Mouse (Mus musculus) spleen, adult 2 months (tissue): ENCODE results near the gene Klrc1. TPM values are rescaled to one million over a fixed set of nuclear protein-coding genes. Genes with fewer than 3 reads are reported as not detected.
"Not testable (repeated sequence)": the region's sequence is repeated elsewhere in the genome, so short reads cannot be mapped to it uniquely, and the experiment has no call there.

Experiments
- DNase-seq, 2 experiments: peaks; one replicate each; pipeline versions ENCODE4 v3.0.0 to v3.0.0-alpha.2; 2012 to 2021; ENCODE audit warnings: low spot score in 2 of 2, low read depth in 1 of 2
- H3K27ac ChIP-seq: fragments of 200-500 bp; 2 replicates; pipeline ENCODE4 v1.5.1; 2012; ENCODE audit warnings: low read length, inconsistent platforms; ENCODE audit not compliant: insufficient read depth
- H3K27me3 ChIP-seq: fragments of 200-500 bp; 2 replicates; pipeline ENCODE4 v1.6.1; 2012; ENCODE audit warnings: mild to moderate bottlenecking, moderate library complexity, low read length, inconsistent platforms; ENCODE audit not compliant: control insufficient read depth, insufficient read depth
- H3K36me3 ChIP-seq: fragments of 200-500 bp; 2 replicates; pipeline ENCODE4 v1.6.1; 2012; ENCODE audit warnings: mild to moderate bottlenecking, low read length, inconsistent platforms; ENCODE audit not compliant: control insufficient read depth, insufficient read depth
- H3K4me1 ChIP-seq: fragments of 200-500 bp; 2 replicates; pipeline ENCODE4 v1.6.1; 2011; ENCODE audit warnings: inconsistent platforms; ENCODE audit not compliant: control insufficient read depth, insufficient read depth, insufficient read length
- H3K4me3 ChIP-seq: fragments of 200-500 bp; 2 replicates; pipeline ENCODE4 v1.5.1; 2011; ENCODE audit warnings: mild to moderate bottlenecking, inconsistent platforms; ENCODE audit not compliant: insufficient read depth, insufficient read length; ENCODE audit errors: extremely low read depth
- CTCF ChIP-seq: fragments of 200-500 bp; IDR thresholded peaks from 2 replicates; pipeline ENCODE4 v1.5.1; 2011; ENCODE audit warnings: mild to moderate bottlenecking, inconsistent platforms; ENCODE audit not compliant: insufficient read depth, insufficient read length, insufficient replicate concordance; ENCODE audit errors: extremely low read depth
- POLR2A ChIP-seq: fragments of 200-500 bp; IDR thresholded peaks from 2 replicates; pipeline ENCODE4 v1.6.1; 2011; ENCODE audit warnings: low read depth, low read length, inconsistent platforms
- WGBS: fragments of 180-500 bp; shearing (Covaris S2); methylation state at CpG from one replicate; pipeline ENCODE4 v1.1.7; 2018; 5-methylcytosine and 5-hydroxymethylcytosine counted together
- polyA plus RNA-seq: library from polyadenylated mRNA; depleted of rRNA; stranded (reverse); fragments of >200 nt; gene quantifications from 2 replicates; pipeline ENCODE4 v1.2.3, GENCODE M21; 2012; rRNA removed

The Klrc1 gene
- polyA plus RNA-seq, 1 experiment: 2.9 TPM

DNA sequence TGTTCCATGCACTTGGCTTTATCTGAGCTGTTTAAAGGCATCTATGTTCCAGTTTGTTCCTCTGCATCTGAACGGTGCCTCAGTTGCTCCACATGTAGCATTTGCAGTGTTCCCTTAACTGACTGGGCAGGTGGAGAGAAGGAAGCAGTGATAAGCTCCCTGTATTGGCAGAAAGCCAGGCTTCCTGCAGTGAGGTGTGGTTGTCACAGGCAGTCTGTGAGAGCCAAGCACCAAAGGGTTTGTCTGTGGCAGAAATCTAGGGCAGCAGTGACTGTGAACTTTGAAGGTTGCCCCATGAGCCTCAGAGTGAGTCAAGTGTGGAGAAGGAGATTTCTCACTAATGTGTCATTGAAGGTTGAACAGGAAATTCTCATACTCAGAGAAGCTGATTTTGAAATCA, 1.6 kb upstream of the Klrc1 start:
- H3K27ac ChIP-seq: no peak overlapping the region
- peak; percentile 7 to 27 for DNase-seq
- no peak for TF ChIP-seq CTCF
- no peak for TF ChIP-seq POLR2A
- H3K27me3 ChIP-seq: no peaks in the 10 kb centered on the region
- no peaks in the 10 kb centered on the region for H3K36me3 ChIP-seq
- H3K4me1 ChIP-seq: no peaks in the 10 kb centered on the region
- WGBS: 8% methylated on average over 1 of the region's 1 CpGs
- no peak overlapping the region for H3K4me3 ChIP-seq

DNA sequence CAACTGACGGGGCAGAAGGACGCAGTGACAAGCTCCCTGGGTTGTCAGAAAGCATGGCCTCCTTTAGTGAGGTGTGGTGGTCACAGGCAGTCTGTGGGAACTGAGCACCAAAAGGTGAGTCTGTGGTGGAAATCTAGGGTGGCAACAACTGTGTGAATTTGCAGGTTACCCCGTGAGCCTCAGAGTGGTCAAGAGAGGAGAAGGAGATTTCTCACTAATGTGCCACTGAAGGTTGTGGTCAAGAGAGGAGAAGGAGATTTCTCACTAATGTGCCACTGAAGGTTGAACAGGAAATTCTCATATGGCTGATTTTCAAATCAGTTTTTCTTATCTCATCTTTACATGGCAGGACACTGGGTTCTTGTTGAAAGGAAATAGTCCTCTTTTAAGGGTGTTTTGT, 17.5 kb downstream of the Klrc1 start:
- WGBS: 0% methylated on average over 1 of the region's 3 CpGs
- H3K36me3 ChIP-seq, H3K4me1 ChIP-seq, DNase-seq, H3K27ac ChIP-seq, H3K27me3 ChIP-seq, H3K4me3 ChIP-seq: not testable (repeated sequence)

DNA sequence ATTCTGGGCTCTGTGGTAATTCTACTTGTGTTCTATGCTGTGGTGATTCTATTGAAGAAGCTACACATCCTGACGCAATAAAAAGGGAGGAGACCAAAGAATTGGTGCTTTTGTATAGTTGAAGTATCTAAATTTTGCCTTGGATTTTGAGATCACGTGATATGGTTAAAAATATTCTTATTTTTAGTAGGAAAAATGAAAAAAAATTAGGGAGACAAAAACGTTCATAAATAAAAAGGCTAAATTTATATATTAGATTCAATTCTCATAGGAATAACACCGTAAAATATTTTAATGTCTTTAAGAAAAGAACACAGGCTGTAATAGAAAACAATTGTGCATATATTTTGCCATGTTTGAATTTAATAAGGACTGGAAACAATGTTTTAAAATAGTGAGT, 18.2 kb downstream of the Klrc1 start, which contains the start of gene Klrc2:
Gene Klrc2 (minus strand): TSS at position 101 of the 400 bp plus-strand sequence.
- not testable (repeated sequence) for H3K4me3 ChIP-seq, H3K27me3 ChIP-seq, H3K36me3 ChIP-seq, H3K27ac ChIP-seq, DNase-seq, H3K4me1 ChIP-seq
- WGBS: 88% methylated on average over 4 of the region's 4 CpGs

DNA sequence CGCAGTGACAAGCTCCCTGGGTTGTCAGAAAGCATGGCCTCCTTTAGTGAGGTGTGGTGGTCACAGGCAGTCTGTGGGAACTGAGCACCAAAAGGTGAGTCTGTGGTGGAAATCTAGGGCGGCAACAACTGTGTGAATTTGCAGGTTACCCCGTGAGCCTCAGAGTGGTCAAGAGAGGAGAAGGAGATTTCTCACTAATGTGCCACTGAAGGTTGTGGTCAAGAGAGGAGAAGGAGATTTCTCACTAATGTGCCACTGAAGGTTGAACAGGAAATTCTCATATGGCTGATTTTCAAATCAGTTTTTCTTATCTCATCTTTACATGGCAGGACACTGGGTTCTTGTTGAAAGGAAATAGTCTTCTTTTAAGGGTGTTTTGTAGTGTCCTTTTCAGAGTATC, 34.7 kb downstream of the Klrc1 start:
- H3K36me3 ChIP-seq, H3K27ac ChIP-seq, H3K27me3 ChIP-seq, H3K4me1 ChIP-seq, DNase-seq, H3K4me3 ChIP-seq: not testable (repeated sequence)
- 50% methylated on average over 1 of the region's 3 CpGs for WGBS

DNA sequence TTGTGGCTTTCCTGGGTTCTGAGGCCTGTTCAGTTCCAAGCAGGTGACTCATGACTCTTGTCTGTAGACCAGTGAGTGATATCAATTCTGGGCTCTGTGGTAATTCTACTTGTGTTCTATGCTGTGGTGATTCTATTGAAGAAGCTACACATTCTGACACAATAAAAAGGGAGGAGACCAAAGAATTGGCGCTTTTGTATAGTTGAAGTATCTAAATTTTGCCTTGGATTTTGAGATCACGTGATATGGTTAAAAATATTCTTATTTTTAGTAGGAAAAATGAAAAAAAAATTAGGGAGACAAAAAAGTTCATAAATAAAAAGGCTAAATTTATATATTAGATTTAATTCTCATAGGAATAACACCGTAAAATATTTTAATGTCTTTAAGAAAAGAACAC, 35.5 kb downstream of the Klrc1 start, which contains the start of gene Klrc3:
Gene Klrc3 (minus strand): TSS at position 101 of the 400 bp plus-strand sequence.
- H3K36me3 ChIP-seq, H3K27ac ChIP-seq, DNase-seq, H3K4me1 ChIP-seq, H3K27me3 ChIP-seq, H3K4me3 ChIP-seq: not testable (repeated sequence)
- 86% methylated on average over 3 of the region's 3 CpGs for WGBS

GRCm38 (mm10) chr6:129631046-129631445, 47.7 kb downstream of the Klrc1 start:
- not testable (repeated sequence) for H3K4me3 ChIP-seq
- WGBS: 35% methylated on average over 2 of the region's 2 CpGs

DNA sequence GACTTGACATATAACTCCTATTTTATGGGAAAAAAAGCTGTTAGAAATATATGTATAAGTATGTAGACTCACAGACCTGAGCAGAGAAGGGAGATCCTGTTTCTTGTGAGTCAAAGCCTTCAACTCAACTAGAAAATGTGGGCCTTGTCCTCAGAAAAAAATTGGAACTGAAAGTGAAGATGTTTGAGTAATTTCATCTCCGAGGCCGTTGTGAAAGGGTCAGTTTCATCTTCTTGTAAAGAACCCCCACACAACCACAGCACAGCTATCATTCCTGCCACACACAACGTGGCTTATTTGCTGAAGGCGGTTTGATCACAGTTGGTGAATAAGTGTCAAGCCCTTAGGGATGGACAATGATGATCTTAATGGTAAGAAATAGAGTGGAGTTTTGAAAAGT, 55.0 kb downstream of the Klrc1 start, which contains the start of gene Klrk1:
Gene Klrk1 (minus strand): TSS at position 130 of the 400 bp plus-strand sequence.
- Histone ChIP-seq H3K4me1 (no peaks in the 10 kb centered on the region), H3K36me3 (no peaks in the 10 kb centered on the region), H3K27ac (no peak within 1 kb of the TSS), H3K4me3 (no peak within 1 kb of the TSS), H3K27me3 (no peaks in the 10 kb centered on the region)
- DNase-seq: no peak
- TF ChIP-seq CTCF: no peak
- no peak for TF ChIP-seq POLR2A
- WGBS: 67% methylated on average over 4 of the region's 4 CpGs

More at GRCm38 (mm10) chr6:129631046-129631445, 47.7 kb downstream of the Klrc1 start:
- not testable (repeated sequence) for H3K4me1 ChIP-seq, H3K27me3 ChIP-seq, DNase-seq, H3K36me3 ChIP-seq, H3K27ac ChIP-seq

Other genes with a start within 250 kb of the Klrc1 start
- gene Clec1a, start 227.0 kb downstream of the Klrc1 start, polyA plus RNA-seq: 0.47 and 0.51 TPM in 2 replicates
- 0.06 and 0.08 TPM in 2 replicates for gene Olr1, start 171.8 kb downstream of the Klrc1 start, polyA plus RNA-seq
- not detected in 2 replicates for gene Tmem52b, start 166.4 kb downstream of the Klrc1 start, polyA plus RNA-seq
- gene Gabarapl1, start 145.8 kb downstream of the Klrc1 start, polyA plus RNA-seq: 17.6 and 19.9 TPM in 2 replicates
- 1.6 and 2.6 TPM in 2 replicates for gene Klre1, start 101.1 kb downstream of the Klrc1 start, polyA plus RNA-seq
- 1.2 and 2.5 TPM in 2 replicates for gene Klrd1, start 87.2 kb downstream of the Klrc1 start, polyA plus RNA-seq
- gene Klrk1, start 55.1 kb downstream of the Klrc1 start, polyA plus RNA-seq: 1.1 and 2.1 TPM in 2 replicates
- gene Klrc3, start 35.6 kb downstream of the Klrc1 start, polyA plus RNA-seq: 0.63 and 1.6 TPM in 2 replicates
- 0.74 and 0.88 TPM in 2 replicates for gene Klrc2, start 18.3 kb downstream of the Klrc1 start, polyA plus RNA-seq
- gene Klri1, start 38.2 kb upstream of the Klrc1 start, polyA plus RNA-seq: 0.53 and 0.74 TPM in 2 replicates
- 0.40 and 0.83 TPM in 2 replicates for gene Klri2, start 61.5 kb upstream of the Klrc1 start, polyA plus RNA-seq
- not detected in 2 replicates for gene Gm156, start 105.3 kb upstream of the Klrc1 start, polyA plus RNA-seq
- gene Gm17631, start 183.7 kb upstream of the Klrc1 start, polyA plus RNA-seq: not detected in 2 replicates
- gene Klra17, start 197.7 kb upstream of the Klrc1 start, polyA plus RNA-seq: 0.26 and 0.52 TPM in 2 replicates
- gene Klra5, start 238.7 kb upstream of the Klrc1 start, polyA plus RNA-seq: not detected in 2 replicates